Mouse (Mus musculus) regulatory T cell (primary cell): Measurements from ENCODE around the gene 1700086D15Rik.

Experiments used
- in situ Hi-C: fragments of 300-600 bp; cut with MboI, MseI; formaldehyde crosslinking; loops from one replicate; pipeline ENCODE4 v1.15.1; 2025; ENCODE audit warnings: high pct_unique_total_duplicates

The 1700086D15Rik gene

GRCm38 (mm10) chr11:65137145-65137652, 22.5 kb downstream of the 1700086D15Rik start:
- in situ Hi-C loops: no loop called here

- in situ Hi-C loops: no loop called here
These were observed 24.4 kb downstream of the 1700086D15Rik start for GRCm38 (mm10) chr11:65135251-65135739.

- in situ Hi-C loops: no loop called here
These were observed 26.0 kb downstream of the 1700086D15Rik start for GRCm38 (mm10) chr11:65133661-65134060.

GRCm38 (mm10) chr11:65129110-65129509, 30.6 kb downstream of the 1700086D15Rik start:
- in situ Hi-C loops: no loop called here

- in situ Hi-C loops: no loop called here
These were observed 31.0 kb downstream of the 1700086D15Rik start for GRCm38 (mm10) chr11:65128666-65129065.

GRCm38 (mm10) chr11:65126566-65126965, 33.1 kb downstream of the 1700086D15Rik start:
- in situ Hi-C loops: no loop called here

- in situ Hi-C loops: no loop called here
These were observed 34.7 kb downstream of the 1700086D15Rik start for GRCm38 (mm10) chr11:65124913-65125418.

- in situ Hi-C loops: no loop called here
These were observed 39.4 kb downstream of the 1700086D15Rik start for GRCm38 (mm10) chr11:65120276-65120675.

- in situ Hi-C loops: no loop called here
These were observed 43.9 kb downstream of the 1700086D15Rik start for GRCm38 (mm10) chr11:65115811-65116210.

- in situ Hi-C loops: no loop called here
These were observed 47.6 kb downstream of the 1700086D15Rik start for GRCm38 (mm10) chr11:65112086-65112485.

- in situ Hi-C loops: no loop called here
These were observed 48.0 kb downstream of the 1700086D15Rik start for GRCm38 (mm10) chr11:65111651-65112050.

- in situ Hi-C loops: no loop called here
These were observed 49.6 kb downstream of the 1700086D15Rik start for GRCm38 (mm10) chr11:65110058-65110457.

- in situ Hi-C loops: no loop called here
These were observed 51.9 kb downstream of the 1700086D15Rik start for GRCm38 (mm10) chr11:65107734-65108171.

GRCm38 (mm10) chr11:65107151-65107550, 52.5 kb downstream of the 1700086D15Rik start:
- in situ Hi-C loops: no loop called here

GRCm38 (mm10) chr11:65104076-65104475, 55.6 kb downstream of the 1700086D15Rik start:
- in situ Hi-C loops: no loop called here
